Mouse (Mus musculus) CD4-positive, CD25-positive, alpha-beta regulatory T cell, adult 9 weeks (primary cell): ENCODE results near the gene Psmb9. TPM values are rescaled to one million over a fixed set of nuclear protein-coding genes. Genes with fewer than 3 reads are reported as not detected.

Experiments used
- polyA plus RNA-seq: library from polyadenylated mRNA; unstranded; fragments of 100-300 nt; shearing (Covaris generic); gene quantifications from one replicate; pipeline ENCODE4 v1.2.1, GENCODE M21; 2017

The Psmb9 gene
- 573 TPM for polyA plus RNA-seq

GRCm38 (mm10) chr17:34187261-34187916 is at the start of gene Psmb9, which contains the start of gene Tap1:
Psmb9 (minus strand) TSS chr17:34187764.
Tap1 (plus strand) TSS chr17:34187553.

GRCm38 (mm10) chr17:34203444-34203843 is 15.9 kb upstream of the Psmb9 start, which contains the start of gene Tap2:
Tap2 (plus strand) TSS chr17:34203527.

GRCm38 (mm10) chr17:34196941-34197894 is 9.7 kb upstream of the Psmb9 start, which contains the start of gene Psmb8:
Psmb8 (plus strand) TSS chr17:34197721.

GRCm38 (mm10) chr17:34152923-34153322 is 34.6 kb downstream of the Psmb9 start, which contains the start of gene H2-DMb1:
H2-DMb1 (plus strand) TSS chr17:34153072.

GRCm38 (mm10) chr17:34143033-34143432 is 44.5 kb downstream of the Psmb9 start, which contains the start of gene H2-DMb2:
H2-DMb2 (plus strand) TSS chr17:34143307.

Other genes starting within 250 kb of the Psmb9 start
- gene Pfdn6, start 247.4 kb downstream of the Psmb9 start, polyA plus RNA-seq, result 152 TPM
- gene Wdr46, start 247.1 kb downstream of the Psmb9 start, polyA plus RNA-seq, result 76.0 TPM
- gene B3galt4, start 236.3 kb downstream of the Psmb9 start, polyA plus RNA-seq, result 46.4 TPM
- 90.1 TPM for gene Vps52, start 232.0 kb downstream of the Psmb9 start, polyA plus RNA-seq
- gene Rps18, start 231.8 kb downstream of the Psmb9 start, polyA plus RNA-seq, result 3,509 TPM
- gene H2-K1, start 187.4 kb downstream of the Psmb9 start, polyA plus RNA-seq, result 12,738 TPM
- gene Ring1, start 163.1 kb downstream of the Psmb9 start, polyA plus RNA-seq, result 15.2 TPM
- gene H2-Ke6, start 159.7 kb downstream of the Psmb9 start, polyA plus RNA-seq, result 37.9 TPM
- 157 TPM for gene Slc39a7, start 156.1 kb downstream of the Psmb9 start, polyA plus RNA-seq
- gene Rxrb, start 156.0 kb downstream of the Psmb9 start, polyA plus RNA-seq, result 23.4 TPM
- gene Col11a2, start 148.3 kb downstream of the Psmb9 start, polyA plus RNA-seq, result 2.1 TPM
- gene H2-Oa, start 95.4 kb downstream of the Psmb9 start, polyA plus RNA-seq, result 37.0 TPM
- gene H2-DMa, start 68.2 kb downstream of the Psmb9 start, polyA plus RNA-seq, result 119 TPM
- gene Brd2, start 65.1 kb downstream of the Psmb9 start, polyA plus RNA-seq, result 109 TPM
- gene H2-DMb2, start 44.5 kb downstream of the Psmb9 start, polyA plus RNA-seq, result 5.8 TPM
- gene H2-DMb1, start 34.7 kb downstream of the Psmb9 start, polyA plus RNA-seq, result 1.5 TPM
- gene Tap1, start 211 bp downstream of the Psmb9 start, polyA plus RNA-seq, result 423 TPM
- gene Psmb8, start 10.0 kb upstream of the Psmb9 start, polyA plus RNA-seq, result 1,461 TPM
- gene Tap2, start 15.8 kb upstream of the Psmb9 start, polyA plus RNA-seq, result 432 TPM
- gene H2-Ob, start 51.1 kb upstream of the Psmb9 start, polyA plus RNA-seq, result 94.0 TPM
- 19.6 TPM for gene H2-Ab1, start 69.9 kb upstream of the Psmb9 start, polyA plus RNA-seq
- gene H2-Aa, start 100.1 kb upstream of the Psmb9 start, polyA plus RNA-seq, result 15.2 TPM
- 10.9 TPM for gene H2-Eb1, start 118.1 kb upstream of the Psmb9 start, polyA plus RNA-seq
- gene H2-Eb2, start 137.9 kb upstream of the Psmb9 start, polyA plus RNA-seq, result 0.07 TPM
- gene Btnl2, start 167.1 kb upstream of the Psmb9 start, polyA plus RNA-seq, result 0.46 TPM
- gene Btnl1, start 189.4 kb upstream of the Psmb9 start, polyA plus RNA-seq, result not detected
- gene BC051142, start 211.1 kb upstream of the Psmb9 start, polyA plus RNA-seq, result 2.0 TPM